Mouse (Mus musculus) cerebellum, postnatal 25 days (tissue): ENCODE measurements around the gene BC049730.
"Not testable (repeated sequence)": the region's sequence is repeated elsewhere in the genome, so short reads cannot be mapped to it uniquely, and the experiment has no call there.

Experiments
- DNase-seq, 2 experiments: peaks; one replicate each; pipeline ENCODE4 v3.0.0; 2021; ENCODE audit warnings: mixed read lengths in 2 of 2

The BC049730 gene

DNA sequence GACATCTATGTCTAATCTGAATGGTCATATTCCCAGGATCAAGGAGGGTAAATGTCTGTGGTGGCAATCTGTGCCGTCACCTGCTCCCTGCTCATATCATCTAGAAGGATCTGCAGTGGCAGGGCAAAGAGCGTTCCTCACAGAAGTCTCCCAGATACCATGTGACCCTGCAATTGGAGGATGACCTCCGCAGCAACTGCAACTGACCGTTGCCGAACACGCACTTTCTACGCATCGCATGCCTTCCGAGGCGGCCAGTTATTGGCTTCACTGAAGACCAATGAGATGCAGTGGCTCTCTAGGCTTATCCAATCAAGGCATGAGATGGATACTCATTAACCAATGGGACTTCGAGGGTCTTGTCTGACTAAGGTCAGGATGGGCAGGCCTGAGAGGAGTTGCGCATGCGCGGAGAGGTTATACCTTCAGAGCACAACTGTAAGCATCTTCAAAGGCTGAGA lies at the start of gene BC049730:
TSS of gene BC049730 (plus strand) at position 411 of the 461 bp plus-strand sequence.
- no peak for DNase-seq

DNA sequence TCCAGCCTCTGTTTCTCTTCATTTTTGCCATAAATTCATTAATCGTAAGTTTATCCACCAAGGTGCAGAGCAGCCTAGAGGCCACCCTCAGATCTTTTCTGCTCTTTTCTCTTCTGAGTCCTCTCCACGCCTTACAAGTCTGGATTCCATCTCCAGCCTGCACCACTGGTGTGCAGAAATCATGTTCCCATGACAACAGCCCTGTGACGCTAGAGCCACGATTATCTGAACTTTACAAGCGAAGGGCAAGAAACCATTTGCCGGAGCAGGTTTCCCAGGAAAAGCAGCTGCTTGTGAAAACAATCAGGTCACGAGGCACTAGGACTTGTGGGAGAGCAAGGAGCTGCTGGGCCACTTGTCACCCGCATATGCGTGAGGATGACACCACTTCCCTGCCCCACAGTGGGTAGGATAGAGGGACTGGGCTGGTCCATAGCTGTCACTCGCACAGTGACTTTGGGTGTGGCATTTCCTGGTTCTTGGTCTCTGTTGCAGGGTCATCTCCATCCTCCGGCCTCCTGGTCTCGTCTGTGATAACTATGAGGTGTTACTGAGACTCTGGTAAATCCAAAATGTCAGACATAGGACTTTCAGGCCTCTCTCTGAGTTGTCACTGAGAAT lies 49.2 kb upstream of the BC049730 start:
- no peak for DNase-seq

DNA sequence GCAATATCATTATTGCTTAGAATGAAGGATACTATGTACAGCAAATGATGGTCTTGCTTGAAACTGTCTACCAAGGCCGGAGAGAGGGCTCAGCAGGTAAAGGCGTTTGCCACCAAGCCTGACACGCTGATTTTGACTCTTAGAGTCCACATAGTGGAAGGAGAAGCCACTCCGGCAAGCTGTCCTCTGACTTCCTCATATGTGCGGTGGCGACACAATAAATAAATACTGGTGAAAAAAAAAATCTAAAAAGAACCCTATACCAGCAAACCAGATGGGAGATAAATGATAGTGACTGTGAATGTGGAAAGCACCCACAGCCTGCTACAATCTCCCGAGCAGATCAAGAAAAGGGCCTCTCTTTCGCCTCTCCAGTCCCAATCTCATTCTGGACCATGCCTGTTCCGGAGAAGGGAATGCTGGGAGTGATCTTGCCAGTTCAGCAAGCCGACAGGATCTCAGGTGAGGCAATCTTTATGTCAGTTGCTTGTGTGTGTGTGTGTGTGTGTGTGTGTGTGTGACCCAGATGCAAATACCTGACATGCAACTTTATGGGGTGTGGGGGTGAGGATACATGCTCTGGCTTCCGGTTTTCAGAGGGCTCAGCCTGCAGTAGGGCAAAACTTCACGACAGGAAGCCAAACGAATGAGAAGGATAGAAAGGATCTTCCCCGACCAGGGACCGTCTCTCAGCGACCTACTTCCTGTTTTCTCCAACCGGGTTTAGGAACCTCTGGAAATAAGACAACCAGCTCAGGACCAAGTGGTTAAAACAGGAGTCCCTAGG lies 47.7 kb upstream of the BC049730 start:
- no peak for DNase-seq

DNA sequence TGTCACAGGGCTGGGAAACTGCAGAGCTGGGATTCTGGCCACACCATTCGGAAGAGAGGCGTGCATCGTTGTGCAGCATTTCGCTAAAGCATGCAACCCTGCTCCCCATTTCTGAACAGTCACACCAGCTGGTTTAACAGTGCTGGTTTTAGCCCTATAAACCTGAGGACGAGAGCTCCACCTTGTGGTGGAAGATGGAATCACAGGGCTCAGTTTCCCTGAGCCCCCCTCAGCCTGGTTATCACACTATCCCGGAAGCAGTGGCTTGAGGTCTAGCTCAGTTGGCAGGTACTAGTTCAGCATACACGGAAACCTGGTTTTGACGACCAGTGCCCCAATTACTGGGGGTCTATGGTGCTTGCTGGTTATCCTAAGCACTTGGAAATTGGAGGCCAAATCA lies 46.5 kb upstream of the BC049730 start:
- DNase-seq = peak; percentile 61 to 80

DNA sequence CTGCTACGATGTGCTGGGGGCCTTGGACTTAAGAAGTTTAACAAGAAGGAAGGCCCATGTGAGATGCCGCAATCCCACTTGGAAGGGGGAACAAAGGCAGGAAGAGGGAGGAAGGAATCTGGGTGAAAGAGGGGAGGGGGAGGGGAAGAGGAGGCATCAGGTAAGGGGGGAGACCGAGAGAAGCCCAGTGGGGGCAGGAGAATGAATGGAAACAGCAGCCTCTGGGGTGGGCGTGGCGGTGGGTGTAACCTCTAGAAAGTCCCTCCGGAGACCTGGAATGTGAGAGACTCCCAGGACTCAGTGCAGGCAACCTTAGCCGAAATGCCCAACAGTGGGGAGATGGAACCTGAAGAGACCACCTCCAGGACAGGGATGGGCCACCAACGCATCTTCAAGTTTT lies 44.7 kb upstream of the BC049730 start:
- DNase-seq = no peak

DNA sequence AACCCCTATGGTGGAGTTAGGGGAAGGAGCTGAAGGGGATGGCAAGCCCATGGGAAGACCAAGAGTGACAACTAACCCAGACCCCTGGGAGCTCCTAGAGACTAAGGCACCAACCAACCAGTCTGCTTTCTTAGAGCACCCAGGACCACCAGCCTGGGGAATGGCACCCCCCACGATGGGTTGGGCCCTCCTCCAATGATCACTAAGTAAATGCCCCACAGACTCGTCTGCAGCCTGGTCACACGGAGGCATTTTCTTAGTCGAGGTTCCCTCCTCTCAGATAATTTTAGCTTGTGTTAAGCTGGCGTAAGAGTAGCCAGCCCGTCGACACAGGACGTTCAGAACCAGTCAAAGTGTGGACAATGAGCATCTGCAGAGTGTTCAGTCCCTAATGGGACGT lies 44.1 kb upstream of the BC049730 start:
- no peak for DNase-seq

DNA sequence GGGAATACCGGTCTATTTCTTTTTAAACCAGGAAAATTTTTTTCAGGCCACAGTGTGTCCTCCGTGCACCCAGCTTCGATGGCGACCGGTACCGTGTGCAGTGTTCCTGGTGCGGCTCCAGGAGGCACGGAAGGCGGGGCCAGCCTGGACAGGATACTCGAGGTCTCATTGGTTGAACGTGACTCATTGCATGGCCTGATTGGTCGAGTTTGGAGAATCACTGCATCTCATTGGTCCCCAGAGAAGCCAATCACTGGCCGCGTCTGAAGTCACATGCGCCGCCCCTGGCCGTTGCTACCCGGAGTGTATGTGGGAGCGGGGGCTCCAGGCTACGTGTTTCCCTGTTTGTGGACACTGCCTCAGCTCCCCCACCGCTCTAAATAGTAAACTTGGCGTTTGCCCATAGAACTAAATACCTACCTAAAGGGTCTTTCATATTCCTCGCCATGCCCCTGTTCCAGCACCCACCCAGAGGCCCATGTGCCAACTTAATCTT lies 37.0 kb upstream of the BC049730 start:
- DNase-seq = no peak

DNA sequence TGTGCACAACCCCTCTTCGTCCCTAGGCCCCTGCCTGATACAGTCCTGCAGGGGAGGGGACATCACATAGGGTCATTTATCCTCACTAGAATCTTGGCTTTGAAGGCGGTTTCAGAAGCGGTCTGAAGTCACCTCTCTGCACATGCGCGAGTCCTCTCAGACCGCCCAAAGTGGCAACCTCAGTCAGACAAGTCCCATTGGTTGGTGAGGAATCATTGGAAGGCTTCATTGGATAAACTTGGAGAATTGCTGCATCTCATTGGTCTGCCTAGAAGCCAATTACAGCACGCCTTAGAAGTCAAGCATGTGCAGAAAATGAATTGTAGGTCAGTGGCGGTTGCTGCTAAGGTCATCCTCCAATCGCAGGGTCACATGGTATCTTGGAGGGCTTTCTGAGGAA lies 32.5 kb upstream of the BC049730 start, which contains the start of gene Tex101:
TSS of gene Tex101 (minus strand) at position 101 of the 400 bp plus-strand sequence.
- DNase-seq = no peak

DNA sequence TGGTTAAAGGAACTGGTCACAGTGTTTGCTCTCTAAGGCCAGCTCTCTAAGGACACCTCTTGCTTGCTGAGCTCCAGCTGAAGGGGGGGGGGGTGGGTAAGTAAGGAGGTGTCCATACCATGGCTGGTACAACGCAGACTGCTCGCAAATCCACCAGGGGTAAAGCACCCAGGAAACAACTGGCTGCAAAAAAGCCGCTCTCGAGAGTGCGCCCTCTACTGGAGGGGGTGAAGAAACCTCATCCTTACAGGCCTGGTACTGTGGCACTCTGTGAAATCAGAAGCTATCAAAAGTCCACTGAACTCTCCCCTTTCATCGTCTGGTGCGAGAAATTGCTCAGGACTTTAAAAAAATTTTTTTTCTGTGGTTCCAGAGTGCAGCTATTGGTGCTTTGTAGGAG lies 24.9 kb upstream of the BC049730 start:
- DNase-seq = not testable (repeated sequence)

DNA sequence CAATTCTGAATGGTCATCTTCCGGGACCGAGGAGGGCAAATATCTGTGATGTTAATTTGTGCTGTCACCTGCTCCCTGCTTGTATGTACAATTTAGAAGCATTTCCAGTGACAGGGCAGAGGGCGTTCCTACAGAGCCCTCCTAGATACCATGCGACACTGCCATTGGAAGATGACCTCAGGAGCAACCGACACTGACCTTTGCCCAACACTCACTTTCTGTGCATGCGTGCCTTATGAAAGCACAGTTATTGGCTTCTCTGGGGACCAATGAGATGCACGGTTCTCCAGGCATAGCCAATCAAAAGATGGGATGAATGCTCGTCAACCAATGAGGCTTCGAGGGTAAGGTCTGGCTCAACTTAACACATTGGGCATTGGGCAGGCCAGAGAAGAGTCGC lies 21.5 kb upstream of the BC049730 start:
- not testable (repeated sequence) for DNase-seq

DNA sequence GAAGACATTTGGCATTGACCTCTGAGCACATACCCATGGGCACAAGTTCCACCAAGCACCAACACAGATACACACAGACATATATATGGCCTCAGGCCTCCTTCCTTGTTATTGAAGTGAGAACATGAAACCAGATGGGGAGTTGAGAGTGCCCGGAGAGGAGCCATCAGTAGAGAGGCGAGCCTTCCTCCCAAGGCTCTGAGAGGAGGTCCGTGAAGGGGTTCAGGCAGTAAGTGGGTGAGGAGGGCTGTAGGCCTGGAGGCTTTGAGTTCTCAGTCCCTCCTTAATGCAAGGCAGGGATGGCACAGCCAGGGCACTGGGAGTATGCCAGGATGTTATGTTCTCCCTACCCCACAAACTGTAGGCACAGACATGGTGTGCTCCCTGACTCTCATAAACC lies 16.3 kb upstream of the BC049730 start:
- DNase-seq = not testable (repeated sequence)

DNA sequence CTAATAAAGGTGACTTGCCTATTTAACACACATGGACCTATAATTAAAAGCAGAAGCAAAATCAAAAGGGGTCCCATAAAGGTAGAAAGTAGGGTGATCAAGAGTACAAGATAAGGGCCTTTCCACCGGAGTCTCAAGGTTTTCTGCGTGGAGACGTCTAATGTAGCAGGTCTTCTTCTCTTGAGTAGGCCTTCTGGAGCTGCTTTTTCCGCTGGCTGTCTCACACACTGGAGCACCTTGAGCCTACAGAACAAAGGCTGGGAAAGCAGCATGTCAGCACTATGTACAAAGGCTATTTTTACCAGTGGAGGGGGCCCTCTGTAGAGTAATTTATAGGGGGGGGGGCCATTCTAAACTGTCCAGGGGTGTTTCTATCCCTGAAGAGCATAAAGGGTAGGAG lies 11.2 kb upstream of the BC049730 start:
- DNase-seq = not testable (repeated sequence)

DNA sequence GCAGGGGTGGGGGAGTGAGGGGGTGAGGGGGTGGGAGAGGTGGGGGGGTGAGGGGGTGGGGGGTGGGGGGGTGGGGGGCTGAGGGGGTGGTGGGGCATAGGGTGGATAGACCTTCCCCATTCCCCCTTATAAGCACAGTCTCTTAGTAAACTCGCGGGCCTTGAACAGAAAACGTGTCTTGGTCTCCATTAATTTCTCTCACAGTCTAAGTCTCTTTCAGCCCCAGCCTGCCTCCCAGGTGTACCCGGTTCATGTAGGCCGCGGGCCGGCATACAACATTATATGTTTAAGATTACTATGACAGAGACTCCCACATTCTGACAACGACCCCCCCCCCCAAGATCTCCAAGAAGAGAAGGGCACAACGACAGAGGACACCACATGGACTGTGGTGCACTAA lies 6.2 kb upstream of the BC049730 start:
- not testable (repeated sequence) for DNase-seq

DNA sequence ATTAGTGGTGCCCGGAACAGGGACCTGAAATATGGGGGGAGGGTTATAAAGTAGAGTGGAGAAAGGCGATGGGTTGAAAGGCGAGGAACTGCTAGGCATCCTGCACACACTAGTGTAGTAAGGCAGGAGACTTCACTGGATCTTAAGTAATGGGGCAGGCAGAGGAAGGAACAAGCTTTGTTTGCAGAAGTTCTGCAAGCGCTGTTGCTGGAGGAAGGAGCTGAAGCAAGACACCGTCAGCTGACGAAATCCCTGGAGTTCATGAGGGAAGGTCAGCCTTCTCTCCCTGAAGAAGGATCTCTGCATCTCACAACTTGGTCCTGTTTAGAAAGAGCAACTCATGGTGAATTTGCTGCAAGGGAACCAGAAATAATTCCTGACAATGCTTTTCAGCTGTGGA lies 6.0 kb downstream of the BC049730 start:
- DNase-seq = no peak

DNA sequence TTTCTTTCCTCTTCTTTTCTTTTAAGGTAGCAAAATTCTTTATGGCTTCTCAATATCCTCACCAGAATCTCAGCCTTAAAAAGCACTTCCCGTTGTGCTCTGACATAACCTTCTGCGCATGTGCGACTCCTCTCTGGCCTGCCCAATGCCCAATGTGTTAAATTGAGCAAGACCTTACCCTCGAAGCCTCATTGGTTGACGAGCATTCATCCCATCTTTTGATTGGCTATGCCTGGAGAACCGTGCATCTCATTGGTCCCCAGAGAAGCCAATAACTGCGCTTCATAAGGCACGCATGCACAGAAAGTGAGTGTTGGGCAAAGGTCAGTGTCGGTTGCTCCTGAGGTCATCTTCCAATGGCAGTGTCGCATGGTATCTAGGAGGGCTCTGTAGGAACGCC lies 17.8 kb downstream of the BC049730 start, which contains the start of gene Gm4763:
TSS of gene Gm4763 (minus strand) at position 101 of the 400 bp plus-strand sequence.
- not testable (repeated sequence) for DNase-seq

DNA sequence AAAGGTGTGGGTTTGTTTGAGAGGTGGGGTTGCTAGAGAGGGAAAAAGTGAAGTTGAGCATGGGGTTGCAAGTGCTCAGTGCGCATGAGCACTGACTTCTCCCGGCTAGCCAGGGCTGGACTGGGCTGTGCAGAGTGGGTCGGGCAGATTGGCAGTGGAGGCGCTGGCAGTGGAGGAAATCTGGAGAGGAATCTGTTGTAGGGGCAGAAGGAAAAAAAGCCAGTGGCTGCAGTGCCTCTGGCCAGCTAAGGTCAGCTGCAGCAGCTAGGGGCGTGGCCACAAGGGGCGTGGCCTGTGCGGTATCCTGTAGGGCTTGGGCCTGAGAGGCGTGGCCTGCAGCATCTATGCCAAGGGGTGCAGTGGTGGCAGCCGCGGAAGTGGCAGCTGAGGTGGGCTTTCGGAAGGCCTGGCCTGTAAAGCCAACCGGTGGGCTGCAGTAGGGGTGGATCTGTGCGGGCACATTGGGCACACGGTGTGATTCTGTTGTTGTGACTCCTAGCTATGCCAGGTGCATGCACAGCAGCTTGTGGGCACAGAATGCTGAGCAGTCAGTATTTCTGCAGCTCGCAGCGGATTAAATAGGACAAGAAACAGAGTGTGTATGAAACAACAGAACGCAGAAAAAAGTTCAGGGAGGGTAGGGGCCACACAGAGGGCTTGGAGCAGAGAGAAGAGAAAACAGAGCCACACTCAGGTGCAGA lies 27.1 kb downstream of the BC049730 start:
- peak in 1 of 2 experiments; percentile 28 for DNase-seq

DNA sequence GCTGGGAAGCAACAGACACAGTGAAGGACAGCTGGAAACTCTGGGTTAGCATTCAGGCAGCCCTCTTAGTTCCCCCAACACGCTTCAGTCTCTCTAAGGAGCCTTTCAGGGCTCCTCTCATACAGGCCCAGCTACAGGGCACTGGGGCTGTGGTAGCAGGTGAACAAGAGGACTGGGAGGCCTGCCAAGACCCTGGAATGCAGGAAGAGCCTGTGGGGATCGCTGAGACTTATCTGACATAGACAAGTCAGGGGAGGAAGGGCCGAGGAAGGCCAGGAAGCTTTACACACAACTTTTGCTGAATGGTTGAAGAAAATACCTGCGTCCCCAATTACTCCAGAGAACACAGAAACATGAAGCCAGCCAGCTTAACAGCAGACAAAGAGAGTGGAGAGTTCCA lies 41.7 kb downstream of the BC049730 start:
- DNase-seq = no peak

DNA sequence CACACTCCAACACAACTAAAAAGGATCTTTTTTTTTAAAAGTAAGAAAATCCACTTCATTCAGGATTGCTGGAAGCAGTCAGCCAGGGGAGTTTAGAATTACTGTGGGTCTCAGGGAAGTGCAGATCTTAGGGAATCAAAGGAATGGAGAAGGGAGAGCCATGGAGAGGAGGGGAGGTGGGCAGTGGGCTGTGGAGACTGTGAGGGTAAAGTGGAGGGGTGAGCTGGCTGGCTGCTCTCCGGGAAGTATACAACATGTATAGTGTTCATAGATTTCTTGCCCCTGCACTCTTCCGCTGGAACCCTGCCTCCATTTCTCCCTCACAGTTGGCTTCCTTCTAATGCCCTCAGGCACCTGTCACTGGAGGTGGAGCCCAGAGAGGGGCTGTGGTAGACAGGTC lies 42.6 kb downstream of the BC049730 start:
- DNase-seq = no peak

DNA sequence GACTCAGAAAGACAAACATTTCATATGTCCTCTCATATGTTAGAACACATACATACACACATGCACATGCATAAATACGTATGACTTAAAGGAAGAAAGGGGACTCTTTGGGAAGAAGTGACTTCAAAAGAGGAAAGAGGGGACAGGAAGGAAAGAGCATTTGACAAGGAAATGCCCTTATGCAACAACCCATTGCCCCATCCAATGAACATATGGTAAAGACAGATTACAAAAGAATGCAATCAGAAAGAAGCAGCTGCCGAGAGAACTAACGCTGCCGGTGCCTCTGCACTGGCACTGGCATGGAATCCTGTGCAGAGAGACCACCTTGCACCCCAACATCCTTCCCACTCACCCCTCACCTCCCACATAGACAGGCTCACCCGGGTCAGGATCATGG lies 44.4 kb downstream of the BC049730 start:
- DNase-seq = no peak

DNA sequence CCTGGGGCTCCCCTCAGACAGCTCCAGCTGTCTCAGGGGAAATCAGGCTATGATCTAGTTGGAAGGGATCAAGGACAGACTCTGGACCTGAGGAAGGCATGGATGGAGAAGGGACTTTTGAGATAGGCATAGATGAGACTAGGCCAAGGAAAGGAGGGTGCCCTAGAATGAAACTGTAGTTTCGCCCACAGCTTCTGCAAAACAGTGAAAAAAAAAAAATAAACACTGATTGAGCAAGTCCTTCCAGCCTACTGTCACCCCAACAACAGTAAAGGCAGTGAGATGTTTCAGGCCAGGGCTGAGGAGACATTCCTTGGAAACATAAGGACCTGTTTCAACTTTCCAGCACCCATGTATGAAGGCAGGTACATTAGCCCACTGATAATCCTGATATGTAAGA lies 49.5 kb downstream of the BC049730 start:
- no peak for DNase-seq

DNA sequence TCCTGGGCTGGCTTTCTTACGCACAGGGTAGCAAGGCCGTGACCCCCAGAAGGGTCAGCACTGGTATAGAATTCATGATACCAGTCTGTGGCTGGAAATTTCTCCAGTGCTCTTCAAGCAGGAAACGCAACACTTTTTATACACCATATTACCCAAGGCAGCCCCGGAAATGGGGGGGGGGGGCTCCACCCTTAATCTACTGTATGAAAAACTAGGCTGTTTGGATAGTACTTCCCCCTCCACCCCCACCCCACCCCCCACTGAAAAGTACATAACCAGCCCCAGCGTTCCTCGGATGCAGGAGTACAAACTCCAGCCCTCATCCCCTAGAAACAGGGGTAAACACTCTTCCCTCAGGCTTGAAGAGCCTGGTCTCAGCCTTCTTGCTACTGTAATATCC lies 51.2 kb downstream of the BC049730 start, which contains the start of gene Cd177:
TSS of gene Cd177 (minus strand) at position 101 of the 400 bp plus-strand sequence.
- DNase-seq = no peak

DNA sequence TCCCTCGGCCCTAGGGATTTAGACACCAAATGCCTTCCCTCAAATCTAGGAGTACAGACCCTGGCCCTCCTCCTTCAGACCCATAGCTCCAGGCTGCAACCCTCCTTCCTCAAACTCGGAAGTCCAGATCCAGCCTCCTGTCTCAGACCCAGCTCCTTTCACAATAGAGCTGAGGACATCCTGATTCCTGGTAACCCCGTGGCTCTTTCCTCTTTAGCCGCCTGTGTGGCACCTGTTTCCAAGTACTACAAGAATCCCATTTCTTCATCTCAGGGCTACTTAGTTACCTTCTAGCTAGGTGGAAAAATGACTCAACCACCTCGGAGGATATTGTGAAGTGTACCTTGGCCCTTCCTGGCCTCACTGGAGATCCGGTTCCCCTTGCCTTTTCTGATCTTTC lies 52.1 kb downstream of the BC049730 start:
- no peak for DNase-seq

DNA sequence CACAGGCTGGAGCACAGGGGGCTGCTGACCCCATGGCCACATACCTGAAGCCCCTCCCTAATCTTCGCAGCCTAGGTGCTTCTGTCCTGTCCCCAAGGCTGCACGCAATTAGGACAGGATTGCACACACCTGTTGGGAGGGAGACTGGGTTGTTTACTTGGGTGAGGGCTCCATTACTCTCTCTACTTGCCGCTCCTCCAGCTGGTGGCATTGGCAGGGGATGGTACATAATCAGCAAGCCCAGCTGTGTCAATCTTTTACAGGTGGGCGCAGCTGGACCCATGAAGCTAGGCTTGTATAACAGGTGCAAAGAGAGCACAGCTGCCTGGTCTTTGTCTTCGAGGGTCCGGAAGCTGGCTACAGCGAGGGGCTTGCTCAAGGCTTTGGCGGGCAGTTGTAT lies 53.5 kb downstream of the BC049730 start:
- no peak for DNase-seq
